14 mouse cellular contexts compared by ENCODE assay signal in the genomic region with DNA sequence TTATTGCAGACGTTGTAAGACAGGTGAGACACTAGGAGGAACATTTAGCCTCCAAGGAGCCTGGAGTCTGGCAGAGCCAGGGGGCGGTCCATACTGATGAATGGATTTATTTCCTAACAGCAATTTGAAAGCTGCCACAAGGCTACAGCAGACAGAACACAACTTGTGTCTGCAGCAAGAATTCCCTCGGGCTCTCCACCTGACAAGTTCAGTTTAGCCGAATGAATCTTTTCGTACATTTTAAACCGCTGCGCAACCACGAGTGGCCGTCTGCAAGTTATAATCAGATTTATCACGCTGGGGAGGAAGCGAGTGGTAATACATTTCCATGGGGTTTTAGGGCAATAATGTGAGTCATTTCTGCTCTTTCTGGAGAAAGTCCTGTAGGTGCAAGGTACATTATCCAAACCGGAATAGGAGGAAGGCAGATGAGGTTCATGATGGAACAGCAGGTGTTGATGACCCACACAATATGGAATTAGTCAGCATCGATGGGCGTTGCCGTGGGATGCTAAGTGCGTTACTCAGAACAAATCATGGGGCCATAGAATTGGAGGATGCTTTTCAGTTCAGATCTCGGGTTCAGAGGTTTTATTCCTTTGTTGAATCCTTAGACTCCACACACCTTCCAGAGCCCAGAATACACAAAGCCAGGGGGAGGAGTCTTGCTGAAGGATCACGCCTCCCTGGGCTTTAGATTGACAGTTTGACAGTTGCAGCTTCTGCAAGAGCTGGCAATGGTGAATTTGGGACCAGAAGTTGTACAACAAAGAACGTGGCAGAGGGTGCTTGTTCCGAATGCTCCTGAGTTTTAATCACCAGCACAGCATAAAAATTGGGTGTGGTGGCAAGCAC.
DNase-seq lines count a peak whose midpoint lies in the region; ATAC-seq and TF ChIP-seq lines count a peak whose summit lies in the region.
"Had no signal": no experiment of that assay in that cellular context is flagged by ENCODE, and none has a peak within 500 bp of the region (broad histone marks: within the 10 kb centered on the region; RNA-seq: fewer than 3 reads in every experiment).

No protein-coding gene starts in this region.

- no peaks in the 10 kb centered on the region for H3K27me3 ChIP-seq in hindbrain, embryonic 13.5 days
- H3K27me3 ChIP-seq in hindbrain, embryonic 11.5 days (ENCODE audit: control insufficient read depth, insufficient read depth, low read length), result no peaks in the 10 kb centered on the region
- H3K27me3 ChIP-seq in hindbrain, postnatal 0 days (ENCODE audit: insufficient read depth, low read length), result no peaks in the 10 kb centered on the region
- H3K27me3 ChIP-seq in stomach, postnatal 0 days (ENCODE audit: control insufficient read depth, insufficient read depth, low read length), result no peaks in the 10 kb centered on the region
- H3K27me3 ChIP-seq in liver, embryonic 12.5 days (replicated peaks), result no peaks in the 10 kb centered on the region
- H3K27me3 ChIP-seq: heart, embryonic 15.5 days; limb, embryonic 13.5 days had no signal

- H3K4me1 ChIP-seq in hindbrain, embryonic 13.5 days (replicated peaks), result peaks cover 15% of the 10 kb centered on the region; the same call in 1 of the 2 replicates
- no peaks in the 10 kb centered on the region for H3K4me1 ChIP-seq in hindbrain, embryonic 11.5 days (replicated peaks; ENCODE audit: control insufficient read depth, insufficient read depth, low read length)
- no peaks in the 10 kb centered on the region; the same call in 1 of the 2 replicates for H3K4me1 ChIP-seq in hindbrain, postnatal 0 days (ENCODE audit: insufficient read depth, low read length)
- H3K4me1 ChIP-seq in stomach, postnatal 0 days (replicated peaks; ENCODE audit: control insufficient read depth, insufficient read depth), result no peaks in the 10 kb centered on the region
- no peaks in the 10 kb centered on the region for H3K4me1 ChIP-seq in liver, embryonic 12.5 days
- H3K4me1 ChIP-seq: heart, embryonic 15.5 days; limb, embryonic 13.5 days had no signal

- no peak for TF ChIP-seq CTCF in hindbrain, postnatal 0 days (IDR thresholded peaks at IDR 0.05; ENCODE audit: low read depth)
- no peak for TF ChIP-seq CTCF in stomach, postnatal 0 days (IDR thresholded peaks at IDR 0.05; ENCODE audit: low read depth)

- TF ChIP-seq EP300 in stomach, postnatal 0 days (optimal IDR thresholded peaks at IDR 0.05), result no peak

- no peak overlapping the region for H3K4me3 ChIP-seq in hindbrain, embryonic 13.5 days
- no peak overlapping the region for H3K4me3 ChIP-seq in hindbrain, embryonic 11.5 days (ENCODE audit: low read depth, low read length)
- no peak overlapping the region for H3K4me3 ChIP-seq in hindbrain, postnatal 0 days (ENCODE audit: low read length)
- no peak overlapping the region for H3K4me3 ChIP-seq in stomach, postnatal 0 days (ENCODE audit: low read depth, low read length)
- no peak overlapping the region for H3K4me3 ChIP-seq in liver, embryonic 12.5 days
- H3K4me3 ChIP-seq: erythroblast, embryonic 14.5 days; heart, embryonic 15.5 days; limb, embryonic 13.5 days had no signal

- ATAC-seq in hindbrain, embryonic 13.5 days (ENCODE audit: low FRiP score), result no peak
- ATAC-seq in hindbrain, embryonic 11.5 days (ENCODE audit: low FRiP score), result no peak
- no peak for ATAC-seq in hindbrain, postnatal 0 days
- ATAC-seq in stomach, postnatal 0 days (ENCODE audit: low FRiP score, low TSS enrichment), result peak; percentile 31; the same call in 1 of the 2 replicates
- no peak for ATAC-seq in liver, embryonic 12.5 days
- ATAC-seq: liver, postnatal 0 days had no signal

- H3K36me3 ChIP-seq in hindbrain, embryonic 13.5 days, result no peaks in the 10 kb centered on the region
- H3K36me3 ChIP-seq in hindbrain, embryonic 11.5 days (ENCODE audit: control insufficient read depth, insufficient read depth, low read length), result no peaks in the 10 kb centered on the region
- H3K36me3 ChIP-seq in hindbrain, postnatal 0 days (ENCODE audit: insufficient read depth, low read length), result no peaks in the 10 kb centered on the region
- no peaks in the 10 kb centered on the region for H3K36me3 ChIP-seq in stomach, postnatal 0 days (ENCODE audit: control insufficient read depth, insufficient read depth, low read length)
- H3K36me3 ChIP-seq in liver, embryonic 12.5 days, result no peaks in the 10 kb centered on the region
- H3K36me3 ChIP-seq: heart, embryonic 15.5 days; limb, embryonic 13.5 days had no signal

- peak overlapping the region; percentile 15; the same call in 1 of the 2 replicates for H3K4me2 ChIP-seq in hindbrain, embryonic 13.5 days
- H3K4me2 ChIP-seq in hindbrain, embryonic 11.5 days (replicated peaks; ENCODE audit: low read depth, low read length), result no peak overlapping the region
- H3K4me2 ChIP-seq in hindbrain, postnatal 0 days (ENCODE audit: low read depth, low read length), result peak overlapping the region; percentile 28; the same call in 1 of the 2 replicates
- no peak overlapping the region for H3K4me2 ChIP-seq in stomach, postnatal 0 days (replicated peaks; ENCODE audit: low read depth)
- no peak overlapping the region for H3K4me2 ChIP-seq in liver, embryonic 12.5 days
- H3K4me2 ChIP-seq: heart, embryonic 15.5 days; limb, embryonic 13.5 days had no signal

- H3K9me3 ChIP-seq in hindbrain, embryonic 13.5 days, result no peaks in the 10 kb centered on the region
- no peaks in the 10 kb centered on the region for H3K9me3 ChIP-seq in hindbrain, embryonic 11.5 days (ENCODE audit: control insufficient read depth, low read length)
- H3K9me3 ChIP-seq in hindbrain, postnatal 0 days (ENCODE audit: low read length), result no peaks in the 10 kb centered on the region
- no peaks in the 10 kb centered on the region for H3K9me3 ChIP-seq in stomach, postnatal 0 days (ENCODE audit: control insufficient read depth, low read length)
- 0 out of 2 replicates have a peak, but pooled peaks cover 9% of the 10 kb centered on the region for H3K9me3 ChIP-seq in liver, embryonic 12.5 days (replicated peaks)
- H3K9me3 ChIP-seq: heart, embryonic 15.5 days; limb, embryonic 13.5 days had no signal

- WGBS in hindbrain, embryonic 13.5 days, result 56% methylated on average over 20 of the region's 20 CpGs
- 74% methylated on average over 20 of the region's 20 CpGs for WGBS in hindbrain, embryonic 11.5 days
- WGBS in hindbrain, postnatal 0 days, result 48% methylated on average over 20 of the region's 20 CpGs
- 77% methylated on average over 20 of the region's 20 CpGs for WGBS in stomach, postnatal 0 days
- WGBS in liver, embryonic 12.5 days (ENCODE audit: insufficient replicate concordance), result 75% methylated on average over 20 of the region's 20 CpGs

- H3K9ac ChIP-seq in hindbrain, embryonic 13.5 days, result no peak overlapping the region
- H3K9ac ChIP-seq in hindbrain, embryonic 11.5 days (ENCODE audit: low read depth, low read length), result no peak overlapping the region
- H3K9ac ChIP-seq in hindbrain, postnatal 0 days (replicated peaks; ENCODE audit: low read length), result no peak overlapping the region
- H3K9ac ChIP-seq in stomach, postnatal 0 days (ENCODE audit: low read length), result no peak overlapping the region
- no peak overlapping the region for H3K9ac ChIP-seq in liver, embryonic 12.5 days
- H3K9ac ChIP-seq: heart, embryonic 15.5 days; limb, embryonic 13.5 days; liver, postnatal 0 days had no signal

- no peak for DNase-seq in hindbrain, embryonic 11.5 days (ENCODE audit: low spot score)
- DNase-seq in right cerebral cortex, adult 18-20 months, result peak; percentile 51
- DNase-seq in right cerebral cortex, postnatal 4 days, result no peak
- peak; percentile 63 for DNase-seq in hindbrain, postnatal 0 days (ENCODE audit: low spot score)
- DNase-seq in stomach, postnatal 0 days (ENCODE audit: low spot score), result no peak
- DNase-seq: cerebellum, adult 18-20 months; gastrocnemius, postnatal 36 days; liver, postnatal 0 days; thymus, postnatal 4 days had no signal

- H3K27ac ChIP-seq in hindbrain, embryonic 13.5 days, result peak overlapping the region; percentile 55; the same call in 1 of the 2 replicates
- H3K27ac ChIP-seq in hindbrain, embryonic 11.5 days (ENCODE audit: low read depth, low read length), result no peak overlapping the region
- H3K27ac ChIP-seq in hindbrain, postnatal 0 days, result no peak overlapping the region
- no peak overlapping the region for H3K27ac ChIP-seq in stomach, postnatal 0 days (replicated peaks)
- no peak overlapping the region for H3K27ac ChIP-seq in liver, embryonic 12.5 days
- H3K27ac ChIP-seq: heart, embryonic 15.5 days; limb, embryonic 13.5 days had no signal

Comparison
In these comparisons a context has a peak if more than half of its experiments do, and no peak if none do; other contexts are left out.
1. H3K4me2 ChIP-seq: peak in hindbrain, embryonic 13.5 days (single experiment) and hindbrain, postnatal 0 days (single experiment); none in hindbrain, embryonic 11.5 days (single experiment), stomach, postnatal 0 days (single experiment) and liver, embryonic 12.5 days (single experiment).
2. DNase-seq: peak in right cerebral cortex, adult 18-20 months (single experiment) and hindbrain, postnatal 0 days (single experiment); none in hindbrain, embryonic 11.5 days (single experiment), right cerebral cortex, postnatal 4 days (single experiment) and stomach, postnatal 0 days (single experiment).